Mouse (Mus musculus) NIH3T3 (cell line): ENCODE measurements around the gene St13.

Experiments used
- DNase-seq: peaks from one replicate; pipeline ENCODE4 v3.0.0-alpha.2; 2012; ENCODE audit warnings: low read depth

Gene St13

GRCm38 (mm10) chr15:81365246-81365645, 34.6 kb downstream of the St13 start:
- DNase-seq = no peak

DNA sequence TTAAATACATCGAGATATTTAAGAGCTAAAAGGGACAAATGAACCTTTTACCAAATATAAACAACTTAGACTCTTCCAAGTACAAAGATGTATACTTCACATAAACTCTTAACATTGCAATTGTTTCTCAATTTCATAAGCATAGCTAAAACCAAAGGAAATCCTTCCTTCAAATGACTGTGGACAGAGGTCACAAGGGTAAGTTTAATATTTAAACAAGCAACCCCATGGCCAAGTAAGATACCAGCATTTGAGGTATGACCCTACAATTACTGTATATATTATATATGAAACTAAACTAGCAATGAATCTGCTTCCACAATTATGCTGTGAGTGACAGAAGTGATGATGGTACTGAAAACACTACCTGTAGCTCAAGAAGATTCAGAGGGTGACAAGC, 35.6 kb downstream of the St13 start:
- no peak for DNase-seq

GRCm38 (mm10) chr15:81362501-81362900, 37.4 kb downstream of the St13 start:
- no peak for DNase-seq

DNA sequence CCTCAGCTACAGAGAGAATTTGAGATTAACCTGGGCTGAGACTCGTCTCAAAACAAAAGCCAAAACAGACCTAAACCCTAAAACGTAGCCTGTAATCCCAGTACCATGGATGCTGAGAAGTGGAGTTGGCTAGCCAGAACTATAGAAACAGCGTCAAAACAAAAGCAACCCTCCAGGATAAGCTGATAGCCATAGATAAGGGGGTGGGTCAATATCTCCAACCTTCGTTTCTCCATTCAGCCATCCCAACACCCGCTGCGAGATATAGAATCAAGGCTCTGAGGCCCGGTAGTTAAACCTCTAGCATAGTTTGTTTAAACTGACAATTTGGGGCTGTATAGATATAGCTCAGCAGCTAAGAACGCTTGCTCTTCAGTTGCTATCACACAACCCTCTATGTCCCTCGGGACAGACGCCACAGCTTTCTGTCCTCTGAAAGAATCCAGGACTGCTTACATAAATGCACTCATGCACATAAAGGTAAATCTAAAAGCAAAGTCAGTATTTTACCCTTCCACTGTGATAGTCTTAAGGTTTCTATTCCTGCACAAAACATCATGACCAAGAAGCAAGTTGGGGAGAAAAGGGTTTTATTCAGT, 38.4 kb downstream of the St13 start:
- DNase-seq = no peak

DNA sequence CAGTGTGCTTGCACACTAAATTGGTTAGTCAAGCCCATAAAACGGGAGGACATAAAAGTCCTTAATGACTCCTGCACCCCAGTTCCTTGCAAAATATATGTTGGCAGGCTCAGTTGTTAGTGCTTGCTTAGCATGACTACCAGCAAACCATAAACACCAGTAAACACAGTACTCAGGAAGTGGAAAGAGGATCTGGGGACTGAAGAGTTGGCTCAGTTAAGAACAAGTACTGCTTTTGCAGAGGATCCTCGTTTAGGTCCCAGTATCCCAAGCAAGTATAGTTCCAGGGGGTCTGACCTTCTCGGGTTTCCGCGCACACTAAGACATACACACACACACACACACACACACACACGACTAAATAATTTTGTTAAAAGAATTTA, 38.9 kb downstream of the St13 start:
- DNase-seq = no peak

GRCm38 (mm10) chr15:81360345-81361021, 39.4 kb downstream of the St13 start, which contains the start of gene Slc25a17:
Slc25a17 (minus strand) TSS chr15:81360812.
- peak; percentile 97 for DNase-seq

- no peak for DNase-seq
Measured at GRCm38 (mm10) chr15:81359421-81359820, 40.5 kb downstream of the St13 start.

DNA sequence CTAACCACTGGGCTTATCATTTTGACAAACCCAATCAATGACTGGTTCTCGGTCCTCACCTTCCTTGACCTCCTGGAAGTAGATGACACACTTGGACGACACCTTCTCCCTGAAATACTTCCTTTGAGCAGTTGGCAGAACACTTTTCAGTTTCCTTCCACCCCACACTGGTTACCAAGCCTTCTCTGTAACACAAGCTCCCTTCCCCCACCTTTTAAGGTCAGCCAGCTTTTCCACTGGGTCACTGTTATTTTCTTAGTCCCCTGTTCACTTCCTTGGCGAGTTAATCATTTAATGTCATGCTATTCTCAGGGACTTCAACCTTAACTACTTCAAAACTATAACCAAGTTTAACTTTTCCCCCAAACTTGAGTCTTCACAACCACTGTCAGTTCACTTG, 40.9 kb downstream of the St13 start:
- DNase-seq = no peak

DNA sequence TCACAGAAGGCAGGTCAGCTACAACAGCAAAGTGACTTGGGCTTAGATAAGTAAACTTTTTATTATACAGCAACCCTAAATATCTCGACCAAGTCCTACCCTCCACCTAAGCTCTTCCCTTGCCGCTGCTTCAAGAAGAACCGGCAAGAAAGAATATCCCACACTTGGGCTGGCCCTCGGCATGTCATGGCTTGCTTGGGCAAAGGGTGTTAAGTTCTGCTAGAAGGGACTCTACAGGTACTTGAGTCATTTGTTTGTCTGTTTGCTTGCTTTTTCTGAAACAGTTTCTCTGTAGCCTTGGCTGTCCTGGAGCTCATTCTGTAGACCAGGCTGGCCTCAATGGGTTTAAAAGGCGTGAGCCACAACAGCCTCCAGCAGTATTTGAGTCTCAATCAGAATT, 42.9 kb downstream of the St13 start:
- no peak for DNase-seq

DNA sequence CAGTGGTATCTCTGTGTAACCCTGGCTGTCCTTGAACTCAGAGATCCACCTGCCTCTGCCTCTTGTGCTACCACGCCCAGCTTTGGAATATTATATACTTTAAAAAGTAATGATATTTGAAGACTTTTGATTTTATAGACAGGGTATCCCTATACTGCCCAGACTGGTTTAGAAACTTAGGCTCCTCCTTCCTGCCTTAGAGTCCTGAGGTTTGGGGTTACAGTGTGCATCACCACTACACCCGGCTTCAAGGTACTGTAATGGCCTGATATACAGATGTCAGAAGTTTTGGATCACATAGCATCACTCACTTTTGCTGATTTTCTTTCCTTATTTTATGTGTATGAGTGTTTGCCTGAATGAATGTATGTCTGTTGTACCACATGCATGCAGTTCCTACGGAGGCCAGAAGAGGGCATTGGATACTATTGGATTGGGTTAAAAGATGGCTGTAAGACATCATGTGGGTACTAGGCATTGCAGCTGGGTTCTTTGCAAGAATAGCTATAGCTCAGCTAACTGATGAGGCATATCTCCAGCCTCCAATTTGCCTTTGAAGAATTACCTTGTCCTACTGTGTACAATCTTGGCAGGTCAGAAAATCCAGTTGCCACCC, 44.6 kb downstream of the St13 start:
- peak; percentile 61 for DNase-seq

DNA sequence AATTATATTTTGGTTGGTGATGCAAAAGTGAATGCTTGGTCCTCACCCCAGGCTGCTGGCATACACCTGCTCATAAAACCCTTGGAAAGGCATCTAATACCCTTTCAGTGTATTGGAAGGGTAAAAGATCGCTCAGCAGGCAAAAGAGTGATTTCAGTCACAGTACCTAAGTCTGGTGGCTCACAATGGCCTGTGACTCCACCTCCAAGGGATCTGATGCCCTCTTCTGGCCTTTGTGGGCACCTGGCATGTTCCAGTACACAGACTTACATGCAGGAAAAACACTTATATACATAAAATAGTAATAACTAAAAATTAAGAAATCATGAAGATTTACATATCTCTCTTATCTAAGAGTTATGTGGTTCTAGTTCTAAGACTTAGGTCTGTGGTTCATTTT, 47.2 kb downstream of the St13 start:
- no peak for DNase-seq

DNA sequence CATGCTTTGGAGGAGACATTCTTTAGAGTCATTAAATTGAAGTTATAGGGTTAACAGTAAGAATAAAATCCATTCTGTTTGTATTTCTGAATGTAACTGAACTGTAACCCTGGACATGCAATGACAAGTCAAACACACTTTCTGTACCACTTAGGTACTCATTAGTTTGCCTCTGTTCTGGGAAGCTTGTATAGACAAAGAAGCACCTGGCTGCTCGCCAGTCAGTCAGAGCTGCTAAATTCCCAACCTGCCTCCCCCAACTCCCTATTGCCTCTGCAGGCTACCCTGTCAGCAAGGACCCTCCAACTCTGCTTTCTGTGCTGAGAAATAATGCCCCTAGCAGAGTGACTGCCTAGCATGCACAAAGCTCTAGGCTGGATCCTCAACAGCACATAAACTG, 49.5 kb downstream of the St13 start:
- peak; percentile 30 for DNase-seq

GRCm38 (mm10) chr15:81348366-81348765, 51.5 kb downstream of the St13 start:
- peak; percentile 25 for DNase-seq

- DNase-seq = no peak
Measured at GRCm38 (mm10) chr15:81347466-81347865, 52.4 kb downstream of the St13 start.

DNA sequence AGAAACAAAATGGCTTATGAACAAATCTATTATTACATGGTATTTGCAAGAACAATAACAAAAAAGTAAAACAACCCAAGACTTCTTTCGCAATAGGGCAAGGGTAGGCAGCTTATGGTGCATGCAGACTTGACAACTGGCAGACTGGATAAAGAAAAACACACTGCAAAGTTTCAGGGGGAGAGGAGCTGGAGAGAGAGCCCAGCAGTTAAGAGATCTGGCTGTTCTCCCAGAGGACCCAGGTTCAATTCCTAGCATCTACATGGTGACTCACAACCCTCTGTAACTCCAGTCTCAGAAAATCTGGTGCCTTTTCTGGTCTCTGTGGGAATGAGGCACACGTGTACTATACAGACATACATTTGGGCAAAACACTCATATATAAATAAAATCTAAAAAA, 58.5 kb downstream of the St13 start:
- DNase-seq = peak; percentile 87

DNA sequence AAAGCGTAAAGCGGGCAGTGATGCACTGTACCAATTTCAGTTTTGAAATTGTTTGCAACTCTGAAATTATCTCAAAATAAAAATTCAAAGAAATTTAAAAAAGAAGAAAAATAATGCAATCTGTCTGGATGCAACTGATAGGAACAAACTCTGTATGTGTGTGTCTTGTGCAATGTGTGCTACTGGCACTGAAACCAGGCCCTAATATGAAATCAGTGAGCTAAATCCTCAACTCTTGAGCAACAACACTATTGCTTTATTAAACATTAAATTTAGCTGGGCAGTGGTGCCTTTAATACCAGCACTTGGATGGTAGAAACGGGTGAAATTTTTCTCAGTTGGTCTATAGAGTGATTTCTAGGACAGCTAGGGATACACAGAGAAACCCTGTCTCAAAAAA, 60.7 kb downstream of the St13 start:
- no peak for DNase-seq

GRCm38 (mm10) chr15:81336466-81336865, 63.4 kb downstream of the St13 start:
- DNase-seq = no peak

DNA sequence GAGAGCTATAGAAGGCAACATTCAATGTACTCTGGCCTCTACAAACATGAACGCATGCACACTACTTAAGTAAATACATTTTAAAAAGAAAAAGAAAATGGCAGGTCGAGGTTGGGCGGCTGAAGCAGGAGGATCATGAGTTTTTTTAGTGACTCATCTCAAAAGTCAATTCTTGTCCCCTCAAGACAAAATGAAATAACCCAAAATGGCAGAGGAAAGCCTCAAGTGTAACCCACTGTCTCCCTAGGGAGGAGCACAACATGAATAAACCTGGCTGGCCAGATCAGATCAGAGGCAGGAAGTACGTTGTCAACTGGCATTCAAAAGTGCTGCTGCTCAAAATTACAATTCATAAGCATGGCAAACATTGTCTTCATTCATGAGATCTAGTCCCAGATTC, 67.4 kb downstream of the St13 start:
- no peak for DNase-seq

DNA sequence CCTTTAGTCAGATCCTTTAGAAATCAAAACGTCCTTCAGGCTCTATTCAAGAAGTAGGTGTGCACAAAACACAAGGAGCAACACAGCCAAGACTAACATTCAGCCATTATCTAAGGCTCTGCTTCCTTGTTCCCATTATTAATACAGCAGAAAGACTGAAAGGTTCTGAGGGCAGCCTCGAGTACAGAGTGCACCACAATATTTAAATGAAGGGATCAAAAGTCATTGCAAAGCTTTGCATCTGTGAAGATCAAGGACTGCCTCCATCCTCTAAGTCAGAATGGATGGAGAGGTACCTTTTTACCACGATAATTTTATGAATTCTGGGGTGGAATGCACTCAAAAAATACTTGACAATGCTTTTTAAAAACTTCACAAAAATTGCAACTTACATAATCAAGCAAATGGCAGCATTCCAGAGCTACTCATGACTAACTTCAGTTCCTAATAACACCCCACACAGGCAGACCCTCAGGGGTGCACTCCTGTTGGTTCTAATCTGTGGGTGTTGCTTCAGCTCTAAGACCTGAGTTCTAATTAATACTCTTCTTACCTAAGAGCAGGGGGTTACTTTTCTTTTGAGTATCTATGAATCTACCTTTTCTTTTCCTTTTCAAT, 69.0 kb downstream of the St13 start:
- peak; percentile 48 for DNase-seq

- DNase-seq = peak; percentile 37
Measured at GRCm38 (mm10) chr15:81329721-81330369, 70.0 kb downstream of the St13 start.

- no peak for DNase-seq
Measured at GRCm38 (mm10) chr15:81327501-81327900, 72.4 kb downstream of the St13 start.

DNA sequence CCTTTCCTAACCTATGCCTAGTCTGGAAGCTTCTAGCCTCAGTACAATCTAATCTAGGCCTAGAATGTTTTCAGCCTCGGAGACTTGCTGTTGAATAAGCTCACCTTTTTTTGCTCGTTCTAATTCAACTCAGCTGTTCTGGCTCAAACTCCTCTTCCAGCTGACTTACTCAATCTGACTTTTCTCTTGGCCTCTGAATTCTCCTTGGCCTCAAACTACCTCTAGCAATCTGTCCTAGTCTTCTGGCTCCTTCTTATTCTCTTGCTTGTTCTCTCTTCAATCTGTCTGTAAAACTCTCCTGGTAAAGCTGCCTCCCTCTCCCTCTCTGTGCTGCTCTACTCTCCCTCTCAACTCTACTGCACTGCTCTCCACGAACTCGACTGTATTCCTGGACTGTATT, 74.9 kb downstream of the St13 start:
- peak; percentile 60 for DNase-seq

DNA sequence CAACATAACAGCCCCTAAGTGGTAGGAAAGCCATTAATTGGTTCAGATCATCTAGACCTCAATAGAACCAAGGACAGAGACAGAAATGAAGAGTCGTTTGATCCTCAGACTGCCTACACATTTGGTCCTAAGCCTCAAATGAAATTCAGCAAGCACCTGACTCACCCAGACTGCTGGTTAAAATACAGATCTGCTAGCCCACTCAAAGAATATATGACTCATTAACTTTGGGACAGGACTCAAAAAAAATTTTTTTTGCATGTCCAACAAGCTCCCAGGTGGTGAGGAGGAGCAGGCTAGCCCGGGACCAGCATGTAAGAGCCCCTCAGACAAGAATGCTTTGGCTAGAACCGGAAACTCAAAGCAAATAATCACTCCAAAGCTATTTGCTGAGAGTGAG, 79.7 kb downstream of the St13 start:
- no peak for DNase-seq
